Mouse (Mus musculus): ENCODE data around the gene Smyd1. TPM values are rescaled to one million over a fixed set of nuclear protein-coding genes. Genes with fewer than 3 reads are reported as not detected.

Smyd1 gene
- total and polyA plus RNA-seq, 3 experiments, result 0.16 TPM; not detected in 2

DNA sequence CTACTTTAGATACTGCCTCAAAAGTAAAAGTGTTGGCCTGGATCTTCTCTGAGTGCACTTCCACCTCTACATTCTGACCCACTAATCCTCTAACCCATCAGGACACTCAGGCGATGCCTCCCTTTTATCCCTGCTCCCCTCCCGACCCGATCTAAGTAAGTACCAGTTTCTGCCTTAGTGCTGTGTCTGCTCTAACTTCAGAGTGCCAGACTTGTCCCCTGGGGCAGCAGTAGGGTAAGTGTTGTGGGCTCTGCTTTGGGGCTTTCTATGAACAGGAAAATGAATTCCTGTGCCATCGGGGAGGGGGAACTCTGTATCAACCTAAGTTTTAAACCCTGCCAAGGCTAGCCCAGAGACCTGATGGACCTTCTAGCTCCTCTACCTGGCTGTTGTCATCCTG lies 38.2 kb upstream of the Smyd1 start:
- Histone ChIP-seq H3K27me3 (ENCODE audit: insufficient read depth, low read length) (peaks cover 17% of the 10 kb centered on the region), H3K9me3 (replicated peaks) (no peaks in the 10 kb centered on the region), H3K4me3 (ENCODE audit: low read depth, low read length) (no peak overlapping the region), H3K36me3 (replicated peaks) (no peaks in the 10 kb centered on the region), H3K4me1 (ENCODE audit: insufficient read depth, low read depth, low read length) (no peaks in the 10 kb centered on the region)
- DNase-seq (ENCODE audit: low spot score), result no peak
- no peak for ATAC-seq (ENCODE audit: extremely low read depth, insufficient number of reproducible peaks, low FRiP score, poor library complexity, severe bottlenecking)
- TF ChIP-seq GATA1 (IDR thresholded peaks at IDR 0.05; ENCODE audit: borderline replicate concordance, low read length) (no peak), POLR2AphosphoS5 (IDR thresholded peaks at IDR 0.05; ENCODE audit: insufficient replicate concordance, low read depth, low read length) (no peak), GATA2 (IDR thresholded peaks at IDR 0.05; ENCODE audit: borderline replicate concordance, low read depth, low read length) (no peak), CTCF (IDR thresholded peaks at IDR 0.05; ENCODE audit: low read depth, low read length) (no peak), TAL1 (conservative IDR thresholded peaks at IDR 0.05; ENCODE audit: low read depth, low read length) (no peak)

DNA sequence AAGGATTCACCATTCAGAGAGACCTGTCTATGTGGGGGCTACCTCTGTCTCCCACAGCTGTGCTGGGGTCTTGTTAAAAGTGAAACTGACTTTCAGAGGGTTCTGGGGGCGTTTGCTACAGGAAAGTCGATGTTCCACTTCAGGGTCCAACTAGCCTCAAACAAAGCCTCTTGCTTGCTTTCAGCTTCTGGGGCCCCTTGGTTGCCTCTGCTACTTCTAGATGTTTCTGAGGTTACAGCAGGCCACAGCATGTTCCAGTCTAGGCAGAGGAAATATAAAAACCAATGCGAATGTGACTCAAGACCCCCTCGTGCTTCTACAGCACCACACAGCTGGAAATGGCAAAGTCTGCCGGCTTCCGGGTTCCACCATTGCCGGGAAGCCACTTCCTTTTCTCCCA lies 35.5 kb upstream of the Smyd1 start:
- H3K4me1 ChIP-seq (ENCODE audit: insufficient read depth, low read depth, low read length), result no peaks in the 10 kb centered on the region
- no peak for TF ChIP-seq GATA2 (IDR thresholded peaks at IDR 0.05; ENCODE audit: borderline replicate concordance, low read depth, low read length)
- no peak for TF ChIP-seq POLR2AphosphoS5 (IDR thresholded peaks at IDR 0.05; ENCODE audit: insufficient replicate concordance, low read depth, low read length)
- no peak for TF ChIP-seq CTCF (IDR thresholded peaks at IDR 0.05; ENCODE audit: low read depth, low read length)
- no peak for TF ChIP-seq TAL1 (conservative IDR thresholded peaks at IDR 0.05; ENCODE audit: low read depth, low read length)
- no peak for TF ChIP-seq GATA1 (IDR thresholded peaks at IDR 0.05; ENCODE audit: borderline replicate concordance, low read length)
- DNase-seq (ENCODE audit: low spot score) (no peak), ATAC-seq (ENCODE audit: extremely low read depth, insufficient number of reproducible peaks, low FRiP score, poor library complexity, severe bottlenecking) (no peak)
- H3K27me3 ChIP-seq (ENCODE audit: insufficient read depth, low read length), result peaks cover 30% of the 10 kb centered on the region
- H3K9me3 ChIP-seq (replicated peaks), result no peaks in the 10 kb centered on the region
- no peak overlapping the region for H3K4me3 ChIP-seq (ENCODE audit: low read depth, low read length)
- no peaks in the 10 kb centered on the region for H3K36me3 ChIP-seq (replicated peaks)

DNA sequence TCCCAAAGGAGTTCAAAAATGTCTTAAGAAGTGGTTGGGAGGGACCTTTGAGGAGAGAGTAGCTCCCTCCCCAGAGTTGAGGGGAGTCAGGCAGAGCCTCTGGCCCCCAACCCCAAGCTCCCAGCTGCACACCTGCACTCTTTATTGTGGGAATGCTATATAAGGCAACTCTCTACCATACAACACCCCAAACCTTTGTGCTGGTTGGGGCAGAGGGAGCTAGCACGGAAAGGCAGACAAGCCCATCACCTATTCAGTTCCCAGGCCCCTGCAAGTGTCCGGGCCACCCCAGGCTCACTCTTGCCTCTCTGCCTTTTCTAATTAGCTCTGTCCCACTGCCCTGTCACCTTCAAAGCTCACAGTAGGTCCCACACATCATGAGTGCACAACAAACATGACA lies 31.7 kb upstream of the Smyd1 start:
- TF ChIP-seq POLR2AphosphoS5 (IDR thresholded peaks at IDR 0.05; ENCODE audit: insufficient replicate concordance, low read depth, low read length) (no peak), GATA2 (IDR thresholded peaks at IDR 0.05; ENCODE audit: borderline replicate concordance, low read depth, low read length) (no peak), CTCF (IDR thresholded peaks at IDR 0.05; ENCODE audit: low read depth, low read length) (no peak), GATA1 (IDR thresholded peaks at IDR 0.05; ENCODE audit: borderline replicate concordance, low read length) (no peak), TAL1 (conservative IDR thresholded peaks at IDR 0.05; ENCODE audit: low read depth, low read length) (no peak)
- DNase-seq (ENCODE audit: low spot score) (no peak), ATAC-seq (ENCODE audit: extremely low read depth, insufficient number of reproducible peaks, low FRiP score, poor library complexity, severe bottlenecking) (no peak)
- no peak overlapping the region for H3K4me3 ChIP-seq (ENCODE audit: low read depth, low read length)
- H3K9me3 ChIP-seq (replicated peaks), result no peaks in the 10 kb centered on the region
- peaks cover 19% of the 10 kb centered on the region for H3K27me3 ChIP-seq (ENCODE audit: insufficient read depth, low read length)
- no peaks in the 10 kb centered on the region for H3K36me3 ChIP-seq (replicated peaks)
- no peaks in the 10 kb centered on the region for H3K4me1 ChIP-seq (ENCODE audit: insufficient read depth, low read depth, low read length)

DNA sequence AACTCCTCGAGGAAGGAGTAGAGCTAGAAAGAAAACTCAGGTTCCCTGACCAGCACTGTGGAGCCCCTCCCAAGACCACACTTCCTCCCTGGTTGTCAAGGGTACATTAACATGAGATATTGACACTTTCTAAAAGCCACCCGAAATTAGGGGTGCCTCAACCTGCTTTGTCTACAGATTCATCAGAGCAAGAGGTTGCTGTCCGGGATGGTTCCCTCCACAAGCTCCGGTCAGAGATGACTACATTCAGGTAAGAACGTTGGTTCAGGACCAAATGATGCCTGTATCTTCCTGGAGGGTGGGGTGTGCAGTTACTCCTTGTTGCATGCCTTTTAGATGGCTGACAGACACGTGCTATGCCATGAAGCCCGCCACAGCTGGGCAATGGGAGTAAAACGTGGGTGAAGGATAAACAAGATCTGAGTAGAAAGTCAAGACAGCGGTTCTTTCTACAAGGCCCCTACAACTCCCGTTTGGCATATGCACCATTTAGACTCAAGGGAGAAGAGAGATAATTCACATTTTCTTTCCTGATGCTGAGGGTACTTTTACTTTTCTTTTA lies 30.9 kb upstream of the Smyd1 start:
- Histone ChIP-seq H3K4me3 (ENCODE audit: low read depth, low read length) (no peak overlapping the region), H3K27me3 (ENCODE audit: insufficient read depth, low read length) (peaks cover 16% of the 10 kb centered on the region), H3K4me1 (ENCODE audit: insufficient read depth, low read depth, low read length) (no peaks in the 10 kb centered on the region), H3K9me3 (replicated peaks) (peaks cover 2% of the 10 kb centered on the region; the same call in 1 of the 2 replicates), H3K36me3 (replicated peaks) (no peaks in the 10 kb centered on the region)
- DNase-seq (ENCODE audit: low spot score) (no peak), ATAC-seq (ENCODE audit: extremely low read depth, insufficient number of reproducible peaks, low FRiP score, poor library complexity, severe bottlenecking) (no peak)
- TF ChIP-seq CTCF (IDR thresholded peaks at IDR 0.05; ENCODE audit: low read depth, low read length), result no peak

DNA sequence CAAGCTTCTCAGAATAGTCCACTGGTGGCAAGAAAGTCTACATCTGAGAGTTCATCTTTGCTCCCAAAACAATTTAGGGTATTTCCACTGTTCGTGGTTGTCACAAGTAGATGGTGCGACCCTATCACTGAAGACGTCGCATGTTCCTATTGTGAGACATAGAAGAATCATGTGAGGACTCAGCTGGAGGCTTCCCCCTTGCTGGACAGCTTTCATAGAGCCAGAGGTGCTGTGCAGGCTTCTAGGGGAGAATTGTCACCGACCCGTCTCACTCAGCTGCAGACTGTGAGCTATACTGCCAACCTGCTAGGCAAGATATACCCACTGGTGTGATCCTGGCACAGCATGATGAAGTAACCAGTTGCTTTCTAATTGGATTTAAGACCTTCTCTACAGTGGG lies 30.2 kb upstream of the Smyd1 start:
- no peaks in the 10 kb centered on the region for H3K4me1 ChIP-seq (ENCODE audit: insufficient read depth, low read depth, low read length)
- no peak for TF ChIP-seq TAL1 (conservative IDR thresholded peaks at IDR 0.05; ENCODE audit: low read depth, low read length)
- no peaks in the 10 kb centered on the region for H3K36me3 ChIP-seq (replicated peaks)
- no peak for ATAC-seq (ENCODE audit: extremely low read depth, insufficient number of reproducible peaks, low FRiP score, poor library complexity, severe bottlenecking)
- no peak for DNase-seq (ENCODE audit: low spot score)
- H3K9me3 ChIP-seq (replicated peaks), result peaks cover 5% of the 10 kb centered on the region; the same call in 1 of the 2 replicates
- peaks cover 16% of the 10 kb centered on the region for H3K27me3 ChIP-seq (ENCODE audit: insufficient read depth, low read length)
- no peak overlapping the region for H3K4me3 ChIP-seq (ENCODE audit: low read depth, low read length)

DNA sequence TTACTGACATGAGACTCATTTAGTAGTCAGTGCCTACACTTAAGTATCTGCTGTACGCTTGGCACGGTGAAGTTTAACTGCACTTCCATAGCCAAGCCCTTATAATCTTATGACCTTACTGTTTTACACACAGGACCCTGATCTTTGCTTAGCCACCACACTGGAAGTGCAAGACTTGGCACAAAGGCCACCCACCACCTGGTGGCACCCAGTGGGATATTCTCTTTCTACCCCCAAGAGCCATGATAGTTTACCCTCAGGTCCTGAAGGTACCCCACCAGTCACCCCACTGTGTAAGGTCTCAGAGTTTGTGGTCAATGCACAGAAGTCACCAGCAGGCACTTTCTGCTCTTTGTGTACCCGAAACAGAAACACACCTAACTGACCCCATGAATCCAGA lies 29.2 kb upstream of the Smyd1 start:
- Histone ChIP-seq H3K4me3 (ENCODE audit: low read depth, low read length) (no peak overlapping the region), H3K9me3 (replicated peaks) (peaks cover 5% of the 10 kb centered on the region; the same call in 1 of the 2 replicates), H3K4me1 (ENCODE audit: insufficient read depth, low read depth, low read length) (no peaks in the 10 kb centered on the region), H3K36me3 (replicated peaks) (no peaks in the 10 kb centered on the region), H3K27me3 (ENCODE audit: insufficient read depth, low read length) (peaks cover 16% of the 10 kb centered on the region)
- DNase-seq (ENCODE audit: low spot score) (no peak), ATAC-seq (ENCODE audit: extremely low read depth, insufficient number of reproducible peaks, low FRiP score, poor library complexity, severe bottlenecking) (no peak)
- TF ChIP-seq POLR2AphosphoS5 (IDR thresholded peaks at IDR 0.05; ENCODE audit: insufficient replicate concordance, low read depth, low read length), result no peak
- TF ChIP-seq TAL1 (conservative IDR thresholded peaks at IDR 0.05; ENCODE audit: low read depth, low read length), result no peak
- no peak for TF ChIP-seq GATA2 (IDR thresholded peaks at IDR 0.05; ENCODE audit: borderline replicate concordance, low read depth, low read length)
- no peak for TF ChIP-seq GATA1 (IDR thresholded peaks at IDR 0.05; ENCODE audit: borderline replicate concordance, low read length)
- no peak for TF ChIP-seq CTCF (IDR thresholded peaks at IDR 0.05; ENCODE audit: low read depth, low read length)

DNA sequence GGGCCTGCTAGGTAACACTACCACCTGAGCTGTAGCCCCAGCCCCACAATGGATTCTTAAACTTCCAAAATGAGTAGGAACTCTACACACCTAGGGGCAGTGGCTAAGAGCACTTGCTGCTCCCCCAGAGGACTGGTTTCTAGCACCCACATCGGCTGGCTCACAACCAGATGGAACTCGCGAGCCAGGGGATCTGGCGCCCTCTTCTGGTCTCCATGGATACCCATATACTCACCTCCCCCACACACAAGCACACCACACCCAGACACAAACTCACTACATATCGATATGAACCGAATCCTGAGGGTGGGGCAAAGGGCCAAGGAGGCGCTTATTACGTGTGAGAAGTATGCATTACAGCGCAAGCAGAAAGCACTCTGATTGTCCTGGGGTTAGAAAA lies 26.0 kb upstream of the Smyd1 start:
- no peaks in the 10 kb centered on the region for H3K36me3 ChIP-seq (replicated peaks)
- TF ChIP-seq TAL1 (conservative IDR thresholded peaks at IDR 0.05; ENCODE audit: low read depth, low read length) (no peak), CTCF (IDR thresholded peaks at IDR 0.05; ENCODE audit: low read depth, low read length) (no peak), GATA1 (IDR thresholded peaks at IDR 0.05; ENCODE audit: borderline replicate concordance, low read length) (no peak), POLR2AphosphoS5 (IDR thresholded peaks at IDR 0.05; ENCODE audit: insufficient replicate concordance, low read depth, low read length) (no peak), GATA2 (IDR thresholded peaks at IDR 0.05; ENCODE audit: borderline replicate concordance, low read depth, low read length) (no peak)

More for the DNA sequence above, 26.0 kb upstream of the Smyd1 start:
- ATAC-seq (ENCODE audit: extremely low read depth, insufficient number of reproducible peaks, low FRiP score, poor library complexity, severe bottlenecking) (no peak), DNase-seq (ENCODE audit: low spot score) (no peak)
- H3K27me3 ChIP-seq (ENCODE audit: insufficient read depth, low read length), result peaks cover 6% of the 10 kb centered on the region; the same call in 1 of the 2 replicates
- H3K4me3 ChIP-seq (ENCODE audit: low read depth, low read length), result no peak overlapping the region
- H3K4me1 ChIP-seq (ENCODE audit: insufficient read depth, low read depth, low read length), result no peaks in the 10 kb centered on the region
- peaks cover 5% of the 10 kb centered on the region; the same call in 1 of the 2 replicates for H3K9me3 ChIP-seq (replicated peaks)

Data from G1E (cell line).